Mouse (Mus musculus) layer of hippocampus, postnatal 10 days (tissue): ENCODE measurements at regions not wholly inside any gene's neighbourhood (a gene's known extent, or its start where the extent isn't known, plus 50 kb on each side); places are given as distances from the start of the nearest gene placed in this dataset.
"Not testable (repeated sequence)": the region's sequence is repeated elsewhere in the genome, so short reads cannot be mapped to it uniquely, and the experiment has no call there.

Experiments
- DNase-seq, 2 experiments: peaks; one replicate each; pipeline ENCODE4 v3.0.0; 2021; ENCODE audit warnings: low spot score in 2 of 2

- DNase-seq, result no peak
Observed at GRCm38 (mm10) chr2:109402556-109402955, 122.0 kb upstream of the Mettl15 start.

GRCm38 (mm10) chr2:109404262-109404661 lies 123.7 kb upstream of the Mettl15 start:
- DNase-seq, result no peak

GRCm38 (mm10) chr2:109406591-109407079 lies 126.1 kb upstream of the Mettl15 start:
- no peak for DNase-seq

GRCm38 (mm10) chr2:109420098-109420497 lies 139.6 kb upstream of the Mettl15 start:
- no peak for DNase-seq

GRCm38 (mm10) chr2:109431183-109431582 lies 150.6 kb upstream of the Mettl15 start:
- DNase-seq, result no peak

GRCm38 (mm10) chr2:109442551-109443120 lies 162.1 kb upstream of the Mettl15 start:
- no peak for DNase-seq

- DNase-seq, result no peak
Observed at GRCm38 (mm10) chr2:109443521-109444066, 163.0 kb upstream of the Mettl15 start.

- DNase-seq, result not testable (repeated sequence)
Observed at GRCm38 (mm10) chr2:109462246-109462645, 181.7 kb upstream of the Mettl15 start.

GRCm38 (mm10) chr2:109484306-109484705 lies 190.2 kb upstream of the Bdnf start:
- no peak for DNase-seq

- no peak for DNase-seq
Observed at GRCm38 (mm10) chr2:109487591-109487990, 186.9 kb upstream of the Bdnf start.

- DNase-seq, result peak; percentile 38 to 66
Observed at GRCm38 (mm10) chr2:109502186-109502585, 172.3 kb upstream of the Bdnf start.

GRCm38 (mm10) chr2:109504906-109505305 lies 169.6 kb upstream of the Bdnf start:
- no peak for DNase-seq

GRCm38 (mm10) chr2:109510070-109510979 lies 164.2 kb upstream of the Bdnf start:
- DNase-seq, result peak; percentile 6 to 17

GRCm38 (mm10) chr2:109511142-109511541 lies 163.4 kb upstream of the Bdnf start:
- DNase-seq, result no peak

GRCm38 (mm10) chr2:109519261-109519660 lies 155.2 kb upstream of the Bdnf start:
- no peak for DNase-seq

GRCm38 (mm10) chr2:109520471-109520870 lies 154.0 kb upstream of the Bdnf start:
- no peak for DNase-seq

- no peak for DNase-seq
Observed at GRCm38 (mm10) chr2:109539519-109539918, 135.0 kb upstream of the Bdnf start.

GRCm38 (mm10) chr2:109546486-109547115 lies 127.9 kb upstream of the Bdnf start:
- peak; percentile 30 to 44 for DNase-seq

GRCm38 (mm10) chr2:109554644-109555043 lies 119.9 kb upstream of the Bdnf start:
- no peak for DNase-seq

- DNase-seq, result peak; percentile 31 to 58
Observed at GRCm38 (mm10) chr2:109559088-109560030, 115.1 kb upstream of the Bdnf start.
